Mouse (Mus musculus) naive thymus-derived CD4-positive, alpha-beta T cell, adult 2 months (primary cell): ENCODE results near the gene Foxred2.
A peak's percentile ranks its signal among the peaks of the same experiment; 100 is the strongest.

Source experiments
- DNase-seq: peaks from one replicate; pipeline ENCODE4 v3.0.0-alpha.2; 2011; ENCODE audit warnings: low read depth

The Foxred2 gene

DNA sequence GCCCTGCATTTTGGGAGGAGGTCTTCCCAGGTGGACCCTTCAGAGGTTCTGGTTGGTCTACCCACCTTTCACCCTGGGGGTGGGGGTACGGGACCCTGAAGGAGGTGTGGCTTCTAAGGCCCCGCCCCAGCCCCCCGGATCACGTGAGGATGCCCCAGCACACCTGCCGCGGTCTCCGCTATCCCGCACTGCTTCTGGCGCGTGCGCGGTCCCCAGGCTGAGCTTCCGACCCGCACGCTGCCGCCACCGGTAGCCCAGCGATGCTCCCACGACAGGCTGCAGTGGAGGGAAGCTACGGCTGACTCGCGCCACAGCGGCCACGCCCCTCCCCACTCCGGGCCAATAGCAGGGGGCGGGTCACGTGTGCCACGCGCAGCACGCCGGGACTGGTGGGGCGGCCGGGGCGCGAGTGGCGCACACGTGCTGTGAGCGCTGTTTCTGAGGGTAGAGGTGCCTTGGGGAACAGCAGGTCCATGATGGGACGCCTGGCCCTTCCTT is at the start of gene Foxred2:
Foxred2 (minus strand) TSS at position 319 of the 498 bp plus-strand sequence.
- DNase-seq, result peak; percentile 92

DNA sequence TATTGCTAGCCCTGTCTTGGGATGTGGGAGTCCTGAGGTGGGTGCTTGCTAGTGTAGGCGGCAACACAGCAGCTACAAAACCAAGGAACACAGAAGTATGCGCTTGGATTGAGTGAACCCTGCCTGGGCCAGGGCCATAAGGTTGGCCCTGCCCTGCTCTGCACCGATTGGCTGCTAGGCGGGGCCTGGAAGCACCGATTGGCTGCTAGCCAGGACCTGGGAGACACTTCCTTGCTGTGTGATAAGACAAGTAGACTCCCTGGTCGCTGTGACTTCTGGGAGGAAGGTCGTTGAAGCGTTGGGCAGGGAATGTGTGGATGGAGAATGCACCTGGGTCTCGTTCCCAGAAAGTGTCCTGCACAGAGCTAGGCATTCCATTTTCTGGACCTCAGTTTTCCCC is 47.4 kb upstream of the Foxred2 start:
- DNase-seq, result no peak

DNA sequence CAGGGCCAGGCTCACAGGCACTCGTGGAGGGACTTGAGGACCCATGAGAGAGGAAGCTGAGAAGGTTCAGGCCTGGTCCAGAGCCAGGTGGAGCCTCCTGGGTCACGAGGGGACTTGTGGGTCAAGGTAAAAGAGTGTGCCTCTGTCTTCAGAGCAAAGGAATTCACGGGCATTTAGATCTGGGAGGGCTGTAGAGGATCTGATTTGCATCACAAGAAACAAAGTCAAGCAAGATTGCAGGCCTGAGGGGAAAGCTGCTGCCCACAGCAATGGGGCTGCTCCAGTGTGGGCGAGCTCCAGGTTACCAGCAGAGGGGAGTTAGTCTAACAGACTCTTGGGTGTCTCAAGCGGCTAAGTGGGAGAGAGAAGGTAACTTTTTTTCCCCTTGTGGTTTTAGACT is 44.9 kb upstream of the Foxred2 start:
- DNase-seq, result no peak

DNA sequence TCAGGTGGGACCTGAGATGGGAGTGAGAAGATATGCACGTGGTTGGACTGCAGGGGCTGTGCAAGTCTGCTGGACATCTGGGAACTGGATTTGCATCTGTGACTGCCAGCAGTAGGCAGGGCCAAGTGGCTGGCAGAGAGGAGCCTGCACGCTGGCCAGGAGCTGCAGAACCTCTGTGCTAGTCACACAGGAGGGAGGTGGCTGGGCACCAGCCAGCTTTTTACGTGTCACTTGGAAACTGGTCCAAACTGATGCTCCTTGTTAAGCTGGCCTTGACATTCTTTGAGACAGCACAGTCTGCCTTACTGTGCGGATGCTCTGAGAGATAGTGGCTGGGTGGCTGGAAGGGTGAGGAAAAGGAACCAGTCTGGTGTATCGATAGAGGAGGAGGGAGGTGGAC is 32.0 kb upstream of the Foxred2 start:
- DNase-seq, result no peak

DNA sequence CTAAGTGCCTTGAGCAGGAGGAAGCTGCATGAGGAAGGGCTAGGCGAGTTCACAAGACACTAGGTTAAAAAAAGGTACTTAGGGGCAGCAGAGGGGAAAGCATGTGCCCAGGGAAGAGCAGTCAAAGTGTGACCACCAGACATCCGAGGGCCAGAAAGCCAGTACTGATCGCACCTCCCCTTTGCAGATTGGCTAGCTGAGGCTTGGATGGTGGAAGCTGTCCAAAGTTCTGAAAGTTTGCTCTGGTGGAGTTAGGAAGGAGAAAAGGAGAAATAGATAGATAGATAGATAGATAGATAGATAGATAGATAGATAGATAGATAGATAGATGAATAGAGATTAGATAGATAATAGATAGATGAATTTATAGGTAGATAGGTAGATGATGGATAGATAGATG is 26.9 kb upstream of the Foxred2 start:
- no peak for DNase-seq

DNA sequence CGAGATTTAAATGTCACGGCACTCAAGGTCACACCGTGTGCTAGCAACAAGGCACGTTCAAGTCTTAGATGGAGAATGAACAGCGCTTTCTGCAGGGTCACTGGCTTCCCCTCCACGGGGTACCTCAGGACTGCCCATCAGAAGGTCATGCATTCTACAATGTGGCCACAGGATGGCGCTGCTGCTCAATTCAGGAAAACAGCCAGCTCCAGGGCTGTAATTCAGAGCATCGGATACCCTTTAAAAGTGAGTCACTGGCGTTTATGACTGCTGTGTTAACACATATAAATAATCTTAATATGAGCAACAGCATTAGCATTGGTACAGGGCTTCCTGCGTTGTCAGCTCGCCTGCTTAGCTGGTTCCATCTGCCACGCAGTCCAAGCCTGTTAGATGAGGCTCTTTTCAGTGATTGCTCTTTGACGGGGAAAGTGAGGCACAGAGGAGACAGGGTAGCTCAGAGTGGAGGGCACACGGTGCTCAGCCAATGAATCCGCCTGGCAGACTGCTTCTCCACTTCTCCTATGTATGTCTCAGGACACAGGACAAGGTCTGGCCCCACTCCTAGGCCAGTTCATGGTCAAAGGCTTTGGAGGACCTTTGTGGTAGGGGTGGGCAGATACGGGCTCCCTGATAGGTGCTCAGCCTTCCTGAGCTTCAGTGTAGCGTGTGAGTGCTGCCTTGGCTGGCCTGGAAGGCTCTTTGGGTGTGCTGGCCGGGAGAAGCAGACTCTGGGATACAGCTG is 25.8 kb upstream of the Foxred2 start:
- DNase-seq, result peak; percentile 65

DNA sequence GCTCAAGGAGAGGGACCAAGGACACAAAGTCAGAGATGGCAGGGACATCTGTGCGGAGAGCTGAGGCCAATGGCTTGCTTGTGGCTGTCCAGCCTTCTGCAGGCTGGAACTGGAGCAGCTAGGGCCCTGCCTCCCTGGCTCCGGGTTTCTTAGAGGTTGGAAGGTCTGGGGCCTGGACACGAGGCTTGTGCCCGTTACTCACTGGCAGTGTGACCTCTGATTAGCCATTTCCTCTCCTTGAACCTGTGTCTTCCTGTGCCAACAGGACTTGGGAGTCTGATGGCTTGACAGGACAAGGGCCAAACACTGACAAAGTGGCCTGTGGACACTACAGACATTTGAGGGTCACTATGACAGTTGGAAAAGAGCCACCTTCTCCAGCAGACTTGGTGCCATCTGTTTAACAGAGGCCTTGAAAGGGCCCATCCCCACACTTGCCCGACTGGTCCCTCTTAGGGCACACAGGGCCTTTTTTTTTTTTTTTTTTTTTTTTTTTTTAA is 24.7 kb upstream of the Foxred2 start:
- no peak for DNase-seq

DNA sequence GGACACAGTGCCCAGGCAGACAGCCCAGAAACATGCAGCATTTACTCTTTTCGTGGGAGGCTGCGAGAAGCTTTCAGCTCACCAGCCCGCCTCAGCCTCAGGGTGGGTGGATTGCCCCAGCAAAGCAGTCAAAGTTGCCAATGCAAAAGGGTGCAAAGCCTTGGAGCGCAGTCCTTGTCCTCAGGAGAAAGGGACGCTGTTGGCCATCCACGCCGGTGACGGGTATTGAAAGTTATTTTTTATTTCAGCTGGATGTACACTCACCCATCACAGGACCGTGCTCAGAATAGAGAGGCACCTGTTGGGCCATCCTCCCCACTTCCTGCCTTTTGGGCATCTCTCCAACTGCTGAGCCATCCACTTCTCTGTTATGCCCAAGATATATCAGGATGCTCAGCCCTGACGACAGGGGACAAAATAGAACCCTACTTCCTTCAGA is 22.9 kb upstream of the Foxred2 start:
- no peak for DNase-seq

DNA sequence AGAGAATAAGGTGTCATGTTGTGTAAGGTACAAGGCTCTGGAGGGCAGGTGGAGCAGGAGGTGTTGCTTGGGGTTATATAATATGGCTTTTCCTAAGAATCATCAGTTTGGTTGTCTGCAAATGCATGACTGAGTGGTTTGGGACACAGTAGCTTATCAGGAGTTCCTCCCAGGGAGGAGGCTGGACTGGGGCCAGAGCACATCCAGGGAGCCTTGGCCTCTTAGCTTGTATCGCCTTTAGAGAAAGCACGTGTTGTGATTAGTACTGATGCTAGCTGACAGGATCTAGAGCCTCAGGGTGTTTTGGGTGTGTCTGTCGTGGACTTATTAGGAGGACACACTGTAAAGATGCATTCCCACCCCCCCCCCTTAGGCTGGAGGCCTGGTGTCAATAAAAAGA is 21.1 kb upstream of the Foxred2 start:
- no peak for DNase-seq

DNA sequence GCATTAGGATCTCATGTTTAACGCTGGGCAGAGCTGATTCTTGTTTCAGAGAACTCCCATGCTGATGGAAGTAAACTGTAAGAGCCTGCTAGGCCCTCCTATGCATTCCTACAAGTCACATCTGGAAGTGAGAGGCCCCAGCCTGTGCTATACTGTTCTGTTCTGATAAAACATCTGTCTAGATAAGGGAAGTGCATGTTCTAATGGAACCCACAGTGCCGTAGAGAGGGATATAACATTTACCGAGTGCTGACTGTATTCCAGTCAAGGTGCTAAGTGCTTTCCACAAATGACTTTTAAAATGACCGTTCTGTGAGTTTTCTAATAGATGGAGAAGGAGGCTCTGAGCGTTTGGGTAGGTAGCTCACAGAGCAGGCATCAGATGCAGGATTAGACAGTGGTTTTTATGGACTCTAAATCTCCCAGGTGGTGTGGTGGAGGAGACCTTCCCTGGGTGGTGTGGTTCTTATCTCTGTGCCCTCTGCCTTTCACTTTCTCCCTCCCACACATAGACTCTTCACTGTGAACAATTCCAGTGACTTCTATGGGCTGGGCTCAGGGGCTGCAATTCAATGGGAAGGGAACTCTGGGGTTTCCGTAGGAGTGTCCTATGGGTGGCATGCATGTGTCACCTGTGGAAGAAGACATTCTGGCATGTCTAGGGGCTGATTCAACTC is 17.8 kb upstream of the Foxred2 start:
- DNase-seq, result no peak

DNA sequence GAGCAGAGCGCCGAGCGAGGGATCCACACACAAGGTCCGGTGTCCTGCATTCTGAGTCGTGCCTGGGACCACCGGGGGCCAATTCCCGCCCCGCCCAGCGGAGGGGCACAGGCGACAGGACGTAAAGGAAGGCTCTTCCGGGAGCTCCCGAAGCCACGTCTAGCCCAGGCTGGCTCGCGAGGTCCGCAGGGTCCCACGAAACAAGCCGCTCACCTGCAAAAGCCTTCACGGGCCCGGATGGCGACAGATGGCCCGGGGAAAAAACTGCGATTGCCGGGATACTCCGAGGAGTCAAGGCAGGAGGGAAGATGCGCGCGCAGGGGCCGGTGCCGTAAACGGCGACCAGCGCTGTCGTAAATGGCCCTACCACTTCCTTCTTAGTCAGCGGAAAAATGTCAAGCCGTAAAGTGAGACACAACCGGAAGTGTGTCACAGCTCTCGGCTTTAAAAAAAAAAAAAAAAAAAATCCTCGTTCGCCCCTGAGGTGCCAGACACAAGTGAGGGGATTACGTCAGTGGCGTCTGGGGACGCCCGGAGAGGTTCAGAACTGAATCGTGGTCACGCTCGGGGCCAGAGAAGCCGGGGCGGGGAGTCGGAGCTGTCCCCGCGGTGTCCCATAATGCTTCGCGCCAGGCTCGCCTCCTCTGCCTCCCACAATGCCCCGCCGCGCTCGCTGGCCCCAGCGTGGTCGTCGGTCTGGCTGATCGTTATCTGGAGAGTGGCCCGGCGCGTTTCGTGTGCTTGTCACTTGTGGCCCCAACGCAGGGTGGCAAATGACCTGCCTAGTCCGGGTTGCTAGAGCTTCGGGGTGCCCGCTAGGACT is 14.2 kb upstream of the Foxred2 start, which contains the start of gene Eif3d:
Eif3d (minus strand) TSS at position 344 of the 823 bp plus-strand sequence.
- peak; percentile 98 for DNase-seq

DNA sequence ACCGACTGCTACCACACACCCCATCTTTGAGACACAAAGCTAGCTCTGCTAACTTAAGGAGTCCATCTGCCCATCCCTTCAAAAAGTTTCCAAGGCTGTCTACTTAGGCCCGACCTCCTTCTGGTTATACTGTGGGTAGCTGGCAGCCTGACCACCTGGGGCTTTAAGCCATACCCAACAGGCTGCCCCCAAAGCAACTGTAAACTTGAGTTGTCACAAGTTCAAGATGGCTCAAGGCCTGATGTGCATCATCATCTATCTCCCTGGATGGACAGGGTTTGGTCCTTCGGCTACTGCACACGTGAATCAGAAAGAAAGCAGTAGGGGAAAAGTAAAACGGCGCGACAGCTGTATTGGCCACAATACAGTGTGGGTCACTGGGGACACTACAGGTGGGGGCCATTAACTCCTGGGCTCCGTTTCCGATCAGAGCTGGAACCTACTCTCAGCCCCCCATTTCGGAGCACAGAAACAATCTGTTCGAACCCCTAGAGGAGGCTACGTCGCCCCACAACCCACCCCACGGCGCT is 13.5 kb upstream of the Foxred2 start:
- DNase-seq, result no peak

DNA sequence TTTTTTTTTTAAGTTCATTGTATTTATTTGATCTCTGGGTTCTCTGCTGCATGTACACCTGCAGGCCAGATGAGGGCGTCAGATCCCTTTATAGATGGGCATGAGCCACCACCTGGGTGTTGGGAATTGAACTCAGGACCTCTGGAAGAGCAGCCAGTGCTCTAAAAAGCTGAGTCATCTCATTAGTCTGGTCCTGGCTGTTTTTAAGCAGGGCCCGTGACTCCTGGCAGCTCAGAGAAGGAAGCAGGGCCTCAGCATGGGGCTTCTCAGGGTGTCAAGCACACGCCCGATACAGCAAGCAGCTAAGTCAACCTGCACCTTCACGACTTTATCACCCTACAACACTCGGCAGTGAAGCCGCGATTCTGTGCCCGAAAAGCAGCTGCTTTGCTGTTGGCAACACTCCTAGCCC is 8.6 kb upstream of the Foxred2 start:
- no peak for DNase-seq

DNA sequence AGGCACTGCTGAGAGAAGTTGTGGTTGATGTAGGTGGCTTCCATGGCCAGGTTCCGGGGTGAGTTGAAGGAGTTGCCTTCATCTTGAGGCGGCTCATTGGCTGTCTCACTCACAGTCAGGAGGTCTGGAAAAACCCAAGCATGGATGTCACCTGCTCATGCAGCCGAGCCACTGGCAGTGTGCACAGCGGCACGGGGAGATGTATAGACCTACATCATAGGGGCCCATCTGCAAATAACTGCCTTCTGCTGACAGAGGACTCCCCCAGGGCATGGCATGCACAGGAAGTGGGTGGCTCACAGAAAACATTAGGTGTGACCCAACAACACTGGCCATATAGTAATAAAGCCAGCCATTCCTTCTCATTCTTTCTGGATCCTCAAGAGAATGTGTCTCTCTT is 5.9 kb upstream of the Foxred2 start:
- DNase-seq, result no peak

DNA sequence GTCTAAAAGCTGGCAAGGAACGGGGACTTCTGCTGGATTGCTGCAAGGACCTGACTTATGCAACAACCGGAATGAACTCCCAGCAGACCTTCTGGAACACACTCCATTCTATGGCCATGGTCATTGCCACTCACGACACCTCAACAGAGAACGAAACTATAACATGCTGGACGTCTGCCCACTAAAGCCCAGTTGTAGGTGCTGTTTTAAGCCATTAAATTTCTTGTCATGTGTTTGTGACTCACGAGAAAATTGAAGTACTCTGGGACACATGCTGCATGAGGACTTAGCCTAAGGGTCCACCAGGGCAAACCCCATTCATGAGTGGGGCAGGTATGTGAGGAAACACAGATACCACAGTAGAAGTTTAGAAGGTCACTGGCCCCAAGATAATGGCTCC is 4.2 kb upstream of the Foxred2 start:
- DNase-seq, result no peak

DNA sequence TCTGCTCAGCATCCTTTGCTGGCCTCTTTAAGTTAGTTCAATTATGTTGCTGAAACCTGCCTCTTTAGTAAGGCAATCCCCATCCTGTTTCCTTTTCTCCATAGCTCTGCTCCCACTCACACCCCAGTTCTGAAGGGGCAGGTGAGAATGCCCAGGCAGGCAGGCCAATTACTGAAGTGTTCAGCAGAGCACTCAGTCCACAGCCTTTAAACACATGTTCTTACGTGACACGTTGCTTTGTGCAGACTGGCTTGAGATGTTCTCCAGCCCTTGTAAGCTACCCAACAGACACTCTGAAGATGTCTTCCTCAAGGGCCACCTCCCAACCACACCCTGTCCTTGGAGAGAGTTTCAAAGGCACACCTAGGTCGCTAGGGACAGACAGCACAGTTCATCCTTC is 1.5 kb upstream of the Foxred2 start:
- no peak for DNase-seq

DNA sequence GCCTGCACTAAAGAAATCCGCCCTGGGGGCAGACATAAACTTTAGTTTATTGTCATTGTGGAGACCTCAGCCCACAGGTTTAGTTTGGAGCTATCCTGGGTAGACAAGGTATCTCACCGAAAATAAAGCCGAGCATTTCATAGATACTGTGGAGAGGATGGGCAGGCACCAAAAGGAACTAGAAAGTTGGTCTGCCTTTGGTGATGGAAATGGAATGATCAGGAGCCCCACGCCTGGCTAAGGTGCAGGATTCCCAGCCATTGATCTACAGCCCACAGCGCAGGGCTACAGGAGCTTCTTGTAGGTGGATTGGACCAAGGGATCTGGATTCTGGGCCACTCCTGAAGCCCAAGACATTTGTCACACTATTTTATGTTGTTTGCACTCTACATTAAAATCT is 1.1 kb upstream of the Foxred2 start:
- no peak for DNase-seq

DNA sequence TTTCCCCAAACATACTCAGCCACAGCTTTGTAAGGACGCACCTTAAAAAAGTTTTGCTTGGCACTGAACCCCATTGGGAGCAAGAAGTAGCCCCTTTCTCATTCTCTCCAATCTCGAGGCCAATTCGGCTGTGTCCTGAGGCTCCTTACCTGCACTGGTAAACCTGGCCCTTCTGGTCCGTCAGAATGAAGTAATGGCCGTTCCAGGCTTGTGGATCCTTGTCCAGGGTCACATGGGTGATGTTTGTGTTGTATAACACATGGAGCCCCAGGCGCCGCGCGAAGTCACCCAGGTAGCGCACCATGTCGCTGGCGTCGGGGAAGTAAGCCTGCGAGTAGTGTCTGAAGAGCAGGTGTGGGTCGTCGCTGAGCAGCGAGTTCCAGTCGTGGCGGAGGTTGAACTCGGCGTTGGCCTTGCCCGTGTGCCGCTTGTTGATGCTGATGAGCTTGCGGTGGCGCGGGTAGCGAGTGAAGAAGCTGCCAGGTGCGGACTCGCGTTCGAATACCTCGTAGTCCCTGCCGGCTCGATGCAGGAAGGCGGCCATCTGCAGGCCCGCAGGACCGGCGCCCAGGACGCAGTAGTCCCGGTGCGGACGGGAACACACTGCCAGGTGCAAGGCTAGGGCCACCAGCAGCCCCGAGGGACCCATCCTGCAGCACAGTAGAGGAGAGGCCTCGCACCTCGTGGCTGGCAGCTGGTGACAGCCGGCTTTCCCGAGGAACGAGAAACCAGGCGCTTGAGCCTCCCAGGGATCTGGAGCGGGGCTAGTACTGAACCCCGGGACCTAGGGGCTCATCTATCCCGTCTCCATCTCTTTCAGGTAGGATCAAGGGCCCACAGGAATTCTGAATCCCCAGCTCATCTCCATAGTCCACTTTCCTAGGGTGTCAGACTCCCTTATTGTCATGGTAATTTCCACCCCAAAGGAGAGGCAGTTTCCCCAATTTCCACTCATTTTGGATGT is 800 bp downstream of the Foxred2 start:
- peak; percentile 43 for DNase-seq

DNA sequence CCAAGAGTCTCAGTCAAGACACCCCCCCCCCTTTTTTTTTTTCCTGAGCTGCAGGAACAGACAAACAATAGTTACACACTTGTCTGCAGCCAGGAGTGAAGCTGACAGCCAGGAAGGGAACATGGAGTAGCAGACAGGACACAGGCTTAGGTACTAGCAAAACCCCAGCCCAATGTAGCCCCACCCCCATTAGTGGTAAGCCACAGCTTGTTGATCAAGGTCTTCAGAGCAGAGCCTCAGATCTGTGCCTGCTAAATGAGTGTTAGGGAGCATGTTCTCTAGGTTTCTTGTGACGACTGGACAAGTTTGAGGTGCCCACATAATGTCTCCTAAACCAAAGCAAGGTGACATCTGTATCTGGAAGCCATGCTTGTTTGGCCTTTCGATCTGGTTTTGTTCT is 2.2 kb downstream of the Foxred2 start:
- peak; percentile 51 for DNase-seq

DNA sequence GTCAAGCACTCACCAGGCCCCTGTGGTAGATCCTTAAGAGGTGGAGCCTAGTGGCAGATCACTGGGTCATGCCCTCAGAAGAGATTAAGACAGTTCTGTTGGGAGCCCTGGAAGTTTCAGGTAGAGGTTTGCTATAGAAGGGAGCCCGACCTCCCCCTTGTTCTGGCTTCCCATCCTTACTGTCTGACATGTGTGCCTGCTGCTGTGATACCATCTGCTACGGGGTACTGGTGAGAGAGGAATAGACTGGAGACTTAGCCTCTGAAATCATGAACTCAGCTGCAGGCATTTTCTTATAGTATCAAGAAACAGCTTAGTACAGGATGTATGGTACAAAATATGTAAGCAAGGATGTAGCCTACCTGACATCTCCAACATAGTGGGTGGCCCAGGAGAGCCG is 3.6 kb downstream of the Foxred2 start:
- no peak for DNase-seq

DNA sequence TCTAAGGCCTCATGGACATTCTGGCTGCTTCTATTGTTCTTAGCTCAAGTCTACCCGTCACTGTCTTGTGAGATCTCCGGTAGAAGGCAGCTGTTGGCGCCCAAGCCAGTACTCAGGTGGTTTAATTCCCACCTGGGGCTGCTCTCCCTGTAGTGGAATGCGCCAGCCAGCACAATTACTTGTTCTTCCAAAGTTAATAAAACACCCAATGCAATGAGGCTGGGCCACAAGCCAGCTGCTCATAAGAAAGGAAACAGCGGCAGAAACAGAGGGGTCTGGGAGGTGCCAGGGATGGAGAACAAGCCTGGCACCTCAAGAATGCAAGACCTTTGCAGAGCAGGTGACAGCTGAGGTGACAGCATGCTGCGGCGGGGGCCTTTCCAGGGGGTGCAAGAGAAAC is 7.5 kb downstream of the Foxred2 start:
- no peak for DNase-seq
